Mouse (Mus musculus) brown adipose tissue, adult 24 weeks (tissue): ENCODE data around the gene Atrn. TPM values are rescaled to one million over a fixed set of nuclear protein-coding genes. Genes with fewer than 3 reads are reported as not detected.

Experiments
- H3K27ac ChIP-seq: fragments of 200-500 bp; replicated peaks from 2 replicates; pipeline ENCODE4 v1.5.1; 2012; ENCODE audit warnings: low read depth, mild to moderate bottlenecking, low read length
- H3K4me1 ChIP-seq: fragments of 200-500 bp; 2 replicates; pipeline ENCODE4 v1.6.1; 2012; ENCODE audit warnings: low read length, mixed read lengths; ENCODE audit not compliant: control insufficient read depth, insufficient read depth, insufficient read length
- H3K4me3 ChIP-seq: fragments of 200-500 bp; 2 replicates; pipeline ENCODE4 v1.5.1; 2012; ENCODE audit warnings: low read depth, mild to moderate bottlenecking, low read length, moderate library complexity; ENCODE audit not compliant: insufficient read depth
- polyA plus RNA-seq: library from polyadenylated mRNA; stranded (reverse); fragments of >200 nt; gene quantifications from 2 replicates; pipeline ENCODE4 v1.2.4, GENCODE M21; 2012; ENCODE audit not compliant: missing spikeins, insufficient read depth, insufficient read length

Atrn gene
- polyA plus RNA-seq, 1 experiment, result 9.0 TPM

DNA sequence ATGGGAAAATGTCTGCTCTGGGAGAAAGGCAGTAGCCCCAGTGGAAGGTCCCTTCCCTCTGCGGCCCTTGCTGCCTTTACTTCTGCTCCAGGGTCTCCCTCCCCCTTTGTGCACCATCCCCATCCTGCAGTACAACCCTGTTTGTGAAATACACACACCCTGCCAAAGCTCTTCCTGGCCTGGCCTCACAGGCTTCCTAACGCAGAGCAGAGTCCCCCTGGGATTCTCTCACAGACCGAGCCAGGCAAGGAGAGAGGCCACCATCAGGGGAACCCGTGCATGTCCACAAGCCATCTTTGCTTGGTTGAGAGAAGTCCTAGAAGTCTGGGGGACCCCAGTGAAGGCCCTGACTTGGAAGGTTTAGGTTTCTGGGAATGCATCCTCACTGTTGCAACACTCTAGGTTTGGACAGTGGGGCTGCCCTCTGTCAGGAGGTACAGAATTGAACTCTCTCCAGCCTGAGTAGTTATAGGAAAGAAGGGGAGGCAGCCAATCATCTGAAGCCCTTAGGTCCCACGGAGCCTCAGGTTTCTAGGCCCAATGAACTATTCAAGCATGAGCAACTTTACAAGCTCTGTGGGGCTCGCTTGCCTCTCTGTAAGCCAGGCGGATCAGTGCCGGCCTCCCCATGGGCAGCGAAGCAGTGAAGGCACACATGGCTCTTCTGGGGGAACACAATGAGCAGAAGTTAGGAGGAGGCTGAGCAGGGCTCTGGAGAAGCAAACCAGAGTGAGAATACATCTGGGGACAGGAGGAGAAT, 153.7 kb downstream of the Atrn start:
- Histone ChIP-seq H3K27ac (no peak overlapping the region; the same call in 1 of the 2 replicates), H3K4me1 (peaks cover 9% of the 10 kb centered on the region; the same call in 1 of the 2 replicates), H3K4me3 (no peak overlapping the region)

DNA sequence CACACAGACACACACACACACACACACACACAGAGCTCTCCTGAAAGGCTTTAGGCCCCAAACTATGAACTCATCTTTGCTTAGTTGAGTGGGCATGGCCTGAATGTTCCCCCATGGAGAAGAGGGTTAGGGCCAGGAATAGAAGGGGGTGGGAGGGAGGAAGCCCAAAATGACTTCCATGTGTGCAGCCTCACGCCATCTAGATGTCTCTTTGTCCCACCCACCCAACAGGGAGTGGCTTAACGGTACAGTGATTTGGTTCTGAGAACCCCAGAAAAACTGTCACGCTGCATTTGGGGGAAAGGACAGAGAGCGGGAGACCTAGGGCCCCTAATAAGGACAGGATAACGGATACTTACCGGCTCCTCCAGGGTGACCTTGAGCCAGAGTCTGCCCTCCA, 154.5 kb downstream of the Atrn start:
- Histone ChIP-seq H3K27ac (no peak overlapping the region; the same call in 1 of the 2 replicates), H3K4me1 (peaks cover 9% of the 10 kb centered on the region; the same call in 1 of the 2 replicates), H3K4me3 (no peak overlapping the region)

DNA sequence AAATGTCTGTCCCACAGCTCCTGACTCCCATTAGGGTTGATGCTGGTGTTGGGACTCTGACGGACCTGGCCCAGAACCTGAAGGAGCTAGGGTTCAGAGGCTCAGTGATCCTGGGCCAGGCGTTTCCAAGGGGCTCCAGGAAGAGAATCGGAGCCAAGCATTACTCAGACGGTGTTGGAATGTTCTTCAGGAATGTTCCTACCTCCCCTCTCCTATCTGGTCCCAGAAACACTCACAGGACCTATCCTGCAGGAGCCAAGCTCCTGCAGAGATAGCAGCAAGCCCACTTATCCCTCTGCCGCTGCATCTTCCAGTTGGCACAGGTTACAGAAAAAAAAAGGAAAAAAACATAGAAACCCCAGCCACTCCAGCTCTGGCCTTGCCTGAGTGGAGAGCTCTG, 155.3 kb downstream of the Atrn start:
- H3K27ac ChIP-seq, result no peak overlapping the region
- peaks cover 9% of the 10 kb centered on the region; the same call in 1 of the 2 replicates for H3K4me1 ChIP-seq
- H3K4me3 ChIP-seq, result no peak overlapping the region

DNA sequence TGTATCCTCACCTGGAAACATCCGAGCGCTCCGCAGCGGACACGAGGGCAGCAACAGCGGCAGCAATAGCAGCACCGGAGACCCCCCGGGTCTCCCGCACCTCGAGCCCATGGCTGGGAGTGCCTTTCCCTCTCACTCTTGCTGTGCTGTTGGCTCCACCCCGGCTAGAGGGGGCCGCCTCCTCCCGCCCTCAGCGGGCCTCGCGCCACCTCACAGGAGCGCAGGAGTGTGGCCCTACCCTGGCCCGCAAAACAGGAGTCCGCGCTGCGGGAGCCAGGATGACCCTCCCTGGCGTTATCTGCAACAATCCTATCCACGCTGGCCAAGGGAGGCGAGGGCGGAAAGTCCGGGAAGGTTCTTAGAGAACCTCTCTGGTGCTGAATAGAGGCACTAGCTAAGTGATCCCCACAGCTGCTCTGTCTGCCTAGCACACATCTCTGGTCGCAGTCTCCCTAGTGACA, 157.1 kb downstream of the Atrn start, which contains the start of gene Adam33:
Gene Adam33 (minus strand): TSS at position 411 of the 461 bp plus-strand sequence.
- Histone ChIP-seq H3K4me1 (peaks cover 9% of the 10 kb centered on the region; the same call in 1 of the 2 replicates), H3K4me3 (peak within 1 kb of the TSS; percentile 36), H3K27ac (no peak within 1 kb of the TSS)

DNA sequence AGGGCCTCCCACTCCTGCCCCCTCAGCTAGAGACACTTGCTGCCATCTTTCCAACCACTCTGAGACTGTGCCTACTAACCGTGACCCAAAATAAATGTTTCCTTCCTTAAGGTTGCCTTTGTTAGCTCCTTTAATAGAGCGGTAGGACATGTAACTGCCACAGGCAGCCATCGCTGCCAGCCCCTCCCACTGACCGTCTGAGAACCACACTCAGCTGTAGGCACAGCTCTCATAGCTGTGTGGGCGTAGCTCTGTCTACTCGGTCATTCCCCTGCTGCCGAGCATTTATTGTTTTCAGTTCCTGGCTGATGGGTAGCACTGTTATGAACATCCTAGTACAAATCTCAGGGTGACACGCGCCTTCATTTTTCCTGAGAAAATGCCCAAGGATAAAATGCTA, 160.0 kb downstream of the Atrn start:
- no peaks in the 10 kb centered on the region for H3K4me1 ChIP-seq
- no peak overlapping the region for H3K4me3 ChIP-seq
- H3K27ac ChIP-seq, result no peak overlapping the region

DNA sequence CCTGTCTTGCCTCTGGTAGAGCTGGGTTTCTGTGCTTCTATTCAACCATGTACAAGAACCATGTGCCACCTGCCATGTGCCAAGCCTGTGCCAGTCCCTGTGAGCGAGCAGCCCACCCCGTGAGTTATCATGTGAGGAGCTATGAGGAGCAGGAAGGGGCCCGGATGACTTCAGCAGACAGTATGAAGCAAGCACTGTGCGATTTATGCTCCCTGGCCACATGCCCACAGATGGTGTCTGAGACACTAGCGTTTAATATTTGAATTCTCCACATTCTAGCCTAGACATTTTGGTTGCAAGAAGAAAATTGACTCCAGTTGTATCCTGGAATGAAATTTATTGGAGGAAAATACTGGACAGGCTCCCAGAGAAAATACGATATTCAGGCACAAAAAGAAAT, 161.2 kb downstream of the Atrn start:
- no peaks in the 10 kb centered on the region for H3K4me1 ChIP-seq
- H3K4me3 ChIP-seq, result no peak overlapping the region
- H3K27ac ChIP-seq, result no peak overlapping the region

DNA sequence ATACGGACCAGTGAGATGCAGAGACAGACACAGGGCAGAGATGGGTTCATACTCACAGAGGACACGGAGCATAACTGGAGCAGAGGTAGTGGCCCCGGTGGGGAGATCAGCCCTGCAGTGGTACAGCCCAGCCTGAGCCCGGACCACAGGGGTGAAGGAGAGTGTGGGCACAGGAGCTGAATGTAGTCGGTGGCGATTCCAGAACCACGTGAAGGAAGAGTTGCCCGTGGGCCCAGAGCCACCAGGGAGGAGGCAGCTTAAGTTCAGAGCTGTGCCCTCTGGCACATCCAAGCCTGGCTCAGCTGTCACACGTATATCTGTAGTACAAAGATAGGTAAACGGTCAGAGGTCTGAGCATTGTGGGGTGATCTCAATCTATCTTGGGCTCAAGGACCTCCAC, 166.2 kb downstream of the Atrn start:
- Histone ChIP-seq H3K4me3 (no peak overlapping the region), H3K27ac (no peak overlapping the region), H3K4me1 (0 out of 2 replicates have a peak, but pooled peaks cover 5% of the 10 kb centered on the region)

Other genes with a start within 250 kb of the Atrn start
- gene Ddrgk1, start 241.8 kb upstream of the Atrn start, polyA plus RNA-seq, result 128 and 137 TPM in 2 replicates
- 46.8 and 54.3 TPM in 2 replicates for gene Itpa, start 238.9 kb upstream of the Atrn start, polyA plus RNA-seq
- not detected in 2 replicates for gene Slc4a11, start 209.0 kb upstream of the Atrn start, polyA plus RNA-seq
- 62.1 and 105 TPM in 2 replicates for gene 4930402H24Rik, start 89 bp upstream of the Atrn start, polyA plus RNA-seq
- gene Gfra4, start 136.6 kb downstream of the Atrn start, polyA plus RNA-seq, result 9.6 and 10.9 TPM in 2 replicates
- 1.3 and 2.3 TPM in 2 replicates for gene Adam33, start 157.3 kb downstream of the Atrn start, polyA plus RNA-seq
- gene Siglec1, start 180.3 kb downstream of the Atrn start, polyA plus RNA-seq, result 1.0 and 1.2 TPM in 2 replicates
- 7.0 and 9.6 TPM in 2 replicates for gene Hspa12b, start 220.8 kb downstream of the Atrn start, polyA plus RNA-seq
- gene Gm11037, start 227.0 kb downstream of the Atrn start, polyA plus RNA-seq, result not detected in 2 replicates